Mouse (Mus musculus): Measurements from ENCODE around the gene Atp6v0a1.

- TF ChIP-seq CTCF (conservative IDR thresholded peaks at IDR 0.05; ENCODE audit: low read length), result no peak
- no peak for TF ChIP-seq NANOG (IDR thresholded peaks at IDR 0.05; ENCODE audit: borderline replicate concordance, low read length)
Observed at GRCm38 (mm10) chr11:101027121-101027520, 17.9 kb downstream of the Atp6v0a1 start.

Measured in E14TG2a.4 (cell line).